Mouse (Mus musculus) urinary bladder, postnatal 14 days (tissue): Measurements from ENCODE around the gene Ptcd2.

Experiments used
- DNase-seq: peaks from one replicate; pipeline ENCODE4 v3.0.0; 2021; ENCODE audit warnings: low spot score

Ptcd2 gene

DNA sequence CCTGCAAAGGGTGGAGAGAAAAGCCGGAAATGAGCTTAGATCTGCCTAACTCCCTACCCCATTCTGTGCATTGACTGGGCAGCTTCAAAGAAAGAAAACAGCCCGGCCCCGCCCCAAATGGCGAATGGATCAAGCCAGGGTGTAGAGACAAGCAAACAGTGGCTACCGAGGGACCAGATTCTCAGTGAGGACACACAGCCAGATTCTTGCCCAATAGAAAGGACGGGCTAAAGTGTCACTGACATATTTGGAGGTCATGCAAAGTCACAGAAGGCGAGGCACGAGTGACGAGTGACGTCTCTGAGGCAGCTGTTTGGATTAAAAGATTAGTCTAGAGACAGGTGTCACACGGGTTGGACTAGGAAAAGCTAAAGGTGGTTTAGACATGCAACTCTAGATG, 40.1 kb downstream of the Ptcd2 start:
- DNase-seq, result no peak

DNA sequence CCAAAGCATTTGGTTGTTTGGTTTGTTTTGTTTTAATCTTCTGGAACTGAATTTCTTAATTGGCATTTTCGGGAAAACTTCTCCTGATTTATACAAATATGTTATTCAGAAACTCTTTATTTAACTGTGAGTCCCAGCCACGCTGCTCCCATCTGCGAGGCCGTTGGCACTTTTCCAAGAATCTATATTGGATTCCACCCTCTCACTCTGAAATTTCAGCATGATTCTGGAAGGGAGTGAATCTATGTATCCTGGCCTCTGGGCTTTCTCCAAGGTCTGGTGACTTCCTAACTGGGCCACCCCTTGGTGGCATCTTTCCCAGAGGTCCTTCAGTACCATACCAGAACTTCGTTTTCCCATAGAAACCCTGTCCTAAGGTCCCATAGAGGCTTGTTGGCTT, 40.7 kb downstream of the Ptcd2 start:
- no peak for DNase-seq

DNA sequence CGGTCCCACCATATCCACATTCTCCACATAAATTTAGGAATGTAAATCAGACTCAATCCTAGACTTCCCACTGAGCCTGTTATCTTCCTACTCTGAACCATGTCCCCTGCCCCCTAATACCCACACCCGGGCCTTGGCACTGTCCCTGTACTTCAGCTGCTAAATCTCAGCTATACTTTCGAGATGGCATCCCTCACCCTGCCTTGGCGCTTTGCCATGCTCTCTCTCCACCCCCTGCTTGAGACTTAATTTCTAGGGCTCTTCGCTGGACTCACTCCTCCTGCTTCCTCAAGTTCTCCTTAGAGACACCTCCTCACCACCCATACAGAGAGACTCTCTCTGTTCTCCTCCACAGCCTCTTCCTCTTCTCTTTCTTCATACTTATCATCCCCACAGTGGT, 44.6 kb downstream of the Ptcd2 start:
- no peak for DNase-seq

DNA sequence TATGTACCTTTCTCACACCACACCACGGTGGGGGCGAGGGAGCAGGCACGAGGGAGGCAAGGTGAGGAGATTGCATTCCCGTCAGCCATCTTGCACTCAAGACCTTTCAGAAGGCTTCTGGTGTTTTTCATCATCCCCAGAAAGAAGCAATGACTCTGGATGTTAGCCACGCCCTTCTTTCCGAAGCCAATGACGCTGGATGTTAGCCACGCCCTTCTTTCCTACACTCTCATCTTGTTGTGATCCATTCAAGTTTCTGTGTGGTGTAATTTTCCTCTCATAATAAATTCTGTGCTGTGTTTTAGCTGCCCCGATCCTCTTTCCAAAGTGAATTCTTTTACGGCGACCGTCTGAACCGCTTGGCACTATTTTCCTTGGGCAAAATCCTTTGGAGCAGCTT, 50.3 kb downstream of the Ptcd2 start:
- DNase-seq, result no peak

DNA sequence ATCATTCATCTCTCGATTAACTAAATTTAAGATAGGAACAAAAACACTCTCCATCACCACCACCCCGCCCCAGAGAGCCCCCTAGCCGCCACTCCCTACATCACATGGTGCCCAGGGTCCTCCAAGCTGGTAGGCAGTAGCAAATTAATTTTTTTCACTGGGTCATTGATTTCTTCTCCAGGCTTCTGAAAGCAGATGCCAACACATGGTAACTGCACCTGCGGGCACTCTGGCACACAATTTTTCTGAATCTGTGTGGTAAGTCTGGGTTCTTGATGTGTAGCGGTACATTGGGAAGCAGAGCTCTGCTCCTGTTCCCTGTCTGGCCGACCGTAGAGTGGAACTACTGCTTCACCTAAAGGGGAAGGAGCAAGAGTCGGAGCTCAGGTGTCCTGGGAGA, 53.7 kb downstream of the Ptcd2 start:
- no peak for DNase-seq

DNA sequence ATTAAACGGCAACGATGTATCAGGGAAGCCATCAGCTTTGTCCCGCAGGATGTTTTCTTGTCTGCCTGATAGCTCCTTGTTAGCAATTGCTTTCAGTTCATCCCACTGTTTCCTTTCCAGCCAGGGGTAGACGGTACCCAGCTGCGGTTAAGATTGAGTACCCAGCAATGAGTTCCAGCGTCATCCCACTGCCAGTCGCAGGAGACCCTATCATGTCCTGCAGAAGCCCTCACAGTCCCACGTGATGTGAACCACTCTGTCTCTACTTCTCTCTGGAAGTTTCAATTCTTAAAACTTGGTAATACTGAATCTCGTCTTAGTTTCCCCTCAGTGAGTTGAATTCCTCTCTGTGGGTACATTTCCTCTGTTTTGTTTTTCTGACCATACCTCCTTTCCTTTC, 56.7 kb downstream of the Ptcd2 start:
- no peak for DNase-seq

DNA sequence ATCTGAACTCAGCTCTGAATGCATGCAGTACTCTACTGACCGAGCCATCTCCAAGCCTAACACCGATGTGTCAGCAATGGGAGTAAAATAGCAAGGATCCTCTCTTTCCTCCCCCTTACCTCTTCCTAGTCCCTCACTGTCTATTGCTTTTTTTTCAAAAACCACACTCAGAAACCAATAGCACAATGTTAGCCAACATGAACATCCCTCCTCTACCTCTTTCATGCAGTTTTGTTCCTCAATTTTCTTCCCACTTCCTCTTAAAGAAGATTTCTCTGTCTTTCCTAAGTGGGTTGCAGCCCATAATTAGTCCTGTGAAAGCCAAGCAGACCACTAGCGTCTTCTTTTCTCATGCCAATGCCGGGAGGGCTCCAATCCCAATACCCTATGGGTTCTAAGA, 57.3 kb downstream of the Ptcd2 start:
- no peak for DNase-seq

DNA sequence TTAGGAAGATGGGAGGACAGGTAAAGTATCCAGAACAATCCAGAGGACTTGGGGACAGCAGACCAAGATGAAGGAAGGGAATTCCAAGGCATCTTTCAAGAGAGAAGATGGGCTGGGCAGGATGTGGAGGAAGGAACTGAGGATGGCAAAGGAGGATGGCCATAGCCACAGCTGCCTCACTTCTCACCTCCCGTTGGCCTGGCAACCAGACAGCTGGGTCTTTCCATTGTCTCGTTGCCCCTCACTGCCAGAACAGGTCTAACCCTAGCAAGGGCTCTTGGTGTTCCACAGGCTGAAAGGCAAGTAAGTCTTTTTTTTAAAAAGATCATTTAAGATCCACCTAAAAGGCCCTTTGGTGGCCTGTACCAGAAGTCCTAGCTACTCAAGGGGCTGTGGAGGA, 59.3 kb downstream of the Ptcd2 start:
- DNase-seq, result no peak

DNA sequence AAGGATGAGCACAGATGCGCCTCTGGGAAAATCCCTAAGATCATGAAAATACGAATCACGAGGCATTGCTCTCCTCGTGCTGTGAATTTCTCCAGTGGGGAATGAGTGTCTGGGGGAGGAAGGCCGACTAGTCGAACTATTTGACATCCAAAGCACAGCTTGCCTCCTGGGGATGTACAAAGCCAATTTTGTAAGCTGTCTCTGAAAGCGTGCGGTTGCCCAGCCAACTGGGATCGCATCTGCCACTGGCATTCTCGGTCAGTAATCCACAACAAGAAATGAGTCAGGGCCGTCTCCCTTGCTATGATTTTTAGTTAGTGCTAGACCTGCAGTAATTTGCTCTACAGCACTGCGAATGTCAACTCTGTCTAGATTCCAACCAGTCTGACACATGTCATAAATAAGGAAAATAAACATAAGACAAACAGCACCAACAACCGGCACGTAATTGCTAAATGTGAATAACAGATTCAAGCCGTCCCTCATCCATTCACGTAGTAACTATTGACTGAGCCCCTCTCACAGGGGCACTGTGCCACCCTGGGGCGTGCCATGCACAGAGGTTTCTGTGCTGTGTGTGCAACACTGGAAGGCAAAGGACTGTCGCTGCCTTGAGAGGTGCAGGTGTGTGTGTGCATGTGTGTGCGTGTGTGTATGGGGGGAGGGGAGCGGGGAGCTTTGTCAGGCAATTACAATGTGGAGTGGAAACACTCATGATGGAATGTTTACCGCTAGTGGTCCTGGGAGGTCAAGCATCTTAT, 59.9 kb downstream of the Ptcd2 start:
- DNase-seq, result no peak

DNA sequence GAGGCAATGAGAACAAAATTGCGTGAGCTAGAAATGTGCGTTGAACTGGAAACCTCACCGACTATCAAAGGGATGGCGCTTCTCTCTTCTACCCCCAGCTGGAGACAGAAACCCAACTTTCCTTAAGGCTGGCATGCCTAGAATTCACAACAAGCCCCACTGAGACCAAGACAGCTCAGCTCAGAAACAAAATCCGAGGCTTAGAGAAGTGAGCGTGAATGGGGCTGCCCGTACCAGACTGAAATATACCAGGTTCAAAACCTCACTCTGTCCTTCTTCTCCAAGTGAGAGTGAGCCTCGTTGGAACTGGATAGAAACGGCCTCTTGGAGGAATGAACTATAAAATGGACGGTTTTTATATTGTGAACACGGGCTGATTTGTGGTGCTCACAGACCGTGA, 60.6 kb downstream of the Ptcd2 start:
- DNase-seq, result no peak

DNA sequence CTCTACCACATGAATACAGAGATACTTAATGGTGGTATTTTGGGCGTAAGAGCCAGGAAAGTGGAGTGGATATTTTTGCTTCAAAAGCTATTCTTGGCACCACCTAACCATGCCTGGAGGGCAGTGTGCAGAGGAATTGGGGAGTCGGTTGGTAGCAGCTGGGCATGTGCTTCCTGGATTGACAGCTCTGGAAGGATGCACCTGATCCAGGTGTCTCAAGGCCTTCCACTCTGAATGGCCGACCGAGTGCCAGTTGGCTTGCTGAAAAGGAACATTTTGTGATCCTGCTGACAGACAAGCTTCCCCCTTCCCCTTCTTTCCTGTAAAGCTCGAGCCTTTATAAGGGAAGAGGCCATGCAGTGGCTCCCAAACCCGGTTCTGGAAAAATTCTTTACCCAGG, 61.5 kb downstream of the Ptcd2 start:
- no peak for DNase-seq

DNA sequence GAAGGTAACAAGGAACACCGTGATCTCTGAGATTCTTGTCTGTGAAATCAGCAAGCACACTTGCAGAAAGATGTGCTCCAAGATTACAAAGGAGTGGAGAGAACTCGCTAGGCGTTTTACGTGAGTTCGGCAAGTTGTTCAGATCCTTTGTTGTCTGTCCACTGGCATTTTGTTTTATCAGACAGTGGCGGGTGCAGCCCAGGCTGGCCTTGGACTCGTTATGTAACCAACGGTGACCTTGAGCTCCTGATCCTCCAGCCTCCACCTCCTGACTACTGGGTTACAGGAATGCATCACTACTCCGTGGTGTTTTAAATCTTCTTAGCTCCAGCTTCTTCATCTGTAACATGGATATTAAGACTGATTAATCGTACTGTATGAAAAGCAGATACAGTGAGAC, 65.2 kb downstream of the Ptcd2 start:
- DNase-seq, result no peak

DNA sequence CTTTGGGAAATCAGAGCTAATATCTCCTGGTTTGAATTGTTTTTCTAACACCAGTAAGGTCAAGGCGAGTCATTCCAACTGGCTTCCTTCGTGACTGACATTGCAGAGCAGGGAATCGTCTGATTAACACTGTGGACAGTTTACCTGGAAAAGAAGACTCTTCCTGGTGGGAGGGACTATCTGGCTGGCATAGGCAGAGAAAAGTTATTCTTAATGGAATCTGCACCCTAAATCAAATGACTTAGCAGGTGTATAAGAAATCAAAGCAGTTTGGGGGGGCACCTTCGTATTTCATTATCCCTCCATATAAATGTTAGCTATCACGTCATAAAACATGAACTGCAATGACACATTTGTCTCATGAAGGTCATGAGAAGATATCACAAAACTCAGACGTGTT, 66.0 kb downstream of the Ptcd2 start:
- no peak for DNase-seq

DNA sequence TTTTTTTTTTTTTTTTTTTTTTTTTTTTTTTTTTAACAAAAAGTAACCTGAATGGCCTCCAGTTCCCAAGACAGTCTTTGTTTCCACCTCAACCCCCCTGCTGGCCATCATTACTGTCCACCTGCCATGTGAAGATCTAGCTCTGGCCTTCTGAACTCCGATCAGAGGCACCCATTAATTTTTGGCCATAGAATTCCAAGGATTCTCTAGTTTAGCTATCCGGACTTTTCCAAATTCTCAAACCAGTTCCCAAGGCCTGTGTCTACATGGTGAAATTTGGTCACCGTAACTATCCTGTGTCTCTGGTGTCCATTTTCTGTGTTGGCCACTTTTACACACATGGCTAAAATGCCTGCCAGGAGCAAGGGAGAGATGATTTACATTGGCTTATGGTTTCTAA, 67.0 kb downstream of the Ptcd2 start:
- DNase-seq, result no peak

DNA sequence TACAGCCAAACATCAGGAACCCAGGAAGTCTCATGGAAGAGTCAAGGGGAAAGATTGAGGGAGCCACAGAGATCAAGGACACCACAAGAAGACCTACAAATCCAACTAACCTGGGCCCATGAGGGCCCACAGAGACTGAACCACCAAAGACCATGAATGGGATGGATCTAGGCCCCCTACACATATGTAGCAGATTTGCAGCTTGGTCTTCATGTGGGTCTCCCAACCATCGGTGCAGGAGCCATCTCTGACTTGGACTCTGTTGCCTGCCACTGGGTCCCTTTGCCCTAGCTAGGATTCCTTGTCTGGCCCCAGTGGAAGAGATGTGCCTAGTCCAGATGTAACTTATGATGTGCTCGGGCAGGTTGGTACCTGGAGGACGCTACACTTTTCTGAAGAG, 72.5 kb downstream of the Ptcd2 start:
- DNase-seq, result no peak
